Mouse (Mus musculus) thymus, adult 2 months (tissue): ENCODE measurements around the gene 2900026A02Rik. TPM values are rescaled to one million over a fixed set of nuclear protein-coding genes. Genes with fewer than 3 reads are reported as not detected.

Source experiments
- DNase-seq: peaks from one replicate; pipeline ENCODE4 v3.0.0; 2021
- H3K27ac ChIP-seq: fragments of 200-500 bp; 2 replicates; pipeline ENCODE4 v1.5.1; 2012; ENCODE audit warnings: low read length, control low read depth; ENCODE audit not compliant: control insufficient read depth, insufficient read depth
- H3K27me3 ChIP-seq: fragments of 200-500 bp; 2 replicates; pipeline ENCODE4 v1.6.1; 2012; ENCODE audit warnings: mild to moderate bottlenecking, low read length, moderate library complexity, mixed read lengths; ENCODE audit not compliant: control insufficient read depth, insufficient read depth
- H3K36me3 ChIP-seq: fragments of 200-500 bp; 2 replicates; pipeline ENCODE4 v1.6.1; 2012; ENCODE audit warnings: mild to moderate bottlenecking, low read length, moderate library complexity; ENCODE audit not compliant: control insufficient read depth, insufficient read depth
- H3K4me1 ChIP-seq: fragments of 200-500 bp; replicated peaks from 2 replicates; pipeline ENCODE4 v1.6.1; 2012; ENCODE audit warnings: low read length; ENCODE audit not compliant: control insufficient read depth, insufficient read depth
- H3K4me3 ChIP-seq: fragments of 200-500 bp; 2 replicates; pipeline ENCODE4 v1.5.1; 2012; ENCODE audit warnings: mild to moderate bottlenecking, low read length, control low read depth, moderate library complexity; ENCODE audit not compliant: control insufficient read depth, insufficient read depth
- CTCF ChIP-seq: fragments of 200-500 bp; IDR thresholded peaks from 2 replicates; pipeline ENCODE4 v1.5.1; 2012; ENCODE audit warnings: mild to moderate bottlenecking, control low read depth, low read length, moderate library complexity, borderline replicate concordance; ENCODE audit not compliant: control insufficient read depth, poor library complexity, insufficient read depth; ENCODE audit errors: extremely low read depth
- POLR2A ChIP-seq: fragments of 200-500 bp; IDR thresholded peaks from 2 replicates; pipeline ENCODE4 v1.6.1; 2012; ENCODE audit warnings: mild to moderate bottlenecking, low read length, control low read depth, moderate library complexity; ENCODE audit not compliant: control insufficient read depth, poor library complexity, insufficient read depth; ENCODE audit errors: extremely low read depth
- WGBS: fragments of 180-500 bp; shearing (Covaris S2); methylation state at CpG from one replicate; pipeline ENCODE4 v1.1.7; 2018; 5-methylcytosine and 5-hydroxymethylcytosine counted together
- polyA plus RNA-seq: library from polyadenylated mRNA; depleted of rRNA; stranded (reverse); fragments of >200 nt; gene quantifications from 2 replicates; pipeline ENCODE4 v1.2.3, GENCODE M21; 2012

2900026A02Rik gene
- polyA plus RNA-seq, 1 experiment = 6.9 TPM

DNA sequence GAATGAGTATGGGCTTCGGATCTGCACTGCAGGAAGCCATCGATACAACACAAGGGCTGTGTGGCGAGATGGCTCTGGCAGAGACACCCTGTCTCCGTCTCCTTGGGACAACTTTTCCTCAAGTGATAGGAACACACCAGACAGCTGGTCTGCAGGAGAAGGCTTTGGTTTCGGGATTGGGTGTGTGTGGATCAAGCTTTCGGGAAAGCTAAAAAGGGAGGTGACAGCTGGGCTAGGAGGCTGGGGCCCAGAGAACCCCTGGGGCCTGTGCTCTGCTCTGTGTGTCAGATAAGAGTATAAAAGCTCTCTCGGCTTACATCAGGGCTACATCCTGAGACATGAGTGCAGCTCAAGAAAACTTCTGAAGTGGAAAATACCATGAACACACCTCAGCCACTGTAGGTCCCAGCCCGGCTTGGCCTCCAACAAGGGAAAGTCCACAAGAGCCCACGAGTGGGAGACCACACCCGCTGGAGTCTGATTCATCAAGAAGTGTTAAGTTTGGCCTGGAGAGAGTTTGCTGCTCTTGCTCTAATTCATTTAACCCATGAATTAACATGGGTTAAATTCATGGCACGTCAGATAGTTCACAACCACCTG is 112.8 kb downstream of the 2900026A02Rik start:
- H3K27me3 ChIP-seq = no peaks in the 10 kb centered on the region
- H3K4me1 ChIP-seq = 0 out of 2 replicates have a peak, but pooled peaks cover 2% of the 10 kb centered on the region
- TF ChIP-seq CTCF = no peak
- no peak for TF ChIP-seq POLR2A
- no peak for DNase-seq
- H3K36me3 ChIP-seq = no peaks in the 10 kb centered on the region
- H3K4me3 ChIP-seq = no peak overlapping the region
- 91% methylated on average over 11 of the region's 11 CpGs for WGBS
- no peak overlapping the region for H3K27ac ChIP-seq

DNA sequence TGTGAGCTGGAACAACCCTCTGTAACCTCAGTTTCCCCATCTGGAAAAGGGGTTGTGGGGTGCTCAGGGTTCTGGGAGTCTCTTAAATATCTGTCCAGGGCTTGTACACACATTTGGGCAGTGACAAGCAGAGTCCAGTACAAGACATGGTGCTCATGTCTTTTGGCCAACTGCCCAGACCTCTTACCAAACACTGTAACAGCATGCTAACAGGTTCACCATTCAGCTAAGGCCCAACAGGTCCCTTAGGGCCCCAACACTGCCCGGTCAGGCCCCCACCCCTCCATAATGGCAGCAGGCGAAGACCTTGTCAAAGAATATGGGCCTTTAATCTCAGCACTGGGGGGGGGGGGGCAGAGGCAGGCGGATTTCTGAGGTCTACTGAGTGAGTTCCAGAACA is 113.3 kb downstream of the 2900026A02Rik start:
- no peak overlapping the region for H3K4me3 ChIP-seq
- 92% methylated on average over 3 of the region's 3 CpGs for WGBS
- H3K27ac ChIP-seq = no peak overlapping the region
- H3K4me1 ChIP-seq = 0 out of 2 replicates have a peak, but pooled peaks cover 2% of the 10 kb centered on the region
- H3K27me3 ChIP-seq = no peaks in the 10 kb centered on the region
- no peak for TF ChIP-seq POLR2A
- no peak for TF ChIP-seq CTCF
- no peak for DNase-seq
- H3K36me3 ChIP-seq = no peaks in the 10 kb centered on the region

DNA sequence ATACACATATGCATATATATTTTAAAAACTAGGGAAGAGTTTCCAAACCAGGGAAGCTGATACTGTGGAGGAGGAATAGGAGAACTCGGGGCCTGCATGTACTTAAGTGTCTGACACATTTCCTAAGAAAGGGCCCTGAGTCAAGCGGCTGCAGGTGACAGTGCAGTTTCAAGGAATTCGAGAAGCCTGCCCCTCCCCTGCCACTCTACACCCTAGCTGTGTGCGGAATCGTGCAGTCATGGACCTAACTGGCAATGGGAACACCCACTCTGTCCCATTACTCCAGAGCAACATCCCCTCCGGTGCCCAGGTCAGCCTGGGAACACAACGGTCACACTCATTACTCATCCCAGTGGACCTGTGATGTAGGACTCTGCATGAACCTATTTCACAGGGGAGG is 114.4 kb downstream of the 2900026A02Rik start:
- Histone ChIP-seq H3K27me3 (no peaks in the 10 kb centered on the region), H3K36me3 (no peaks in the 10 kb centered on the region), H3K4me3 (no peak overlapping the region), H3K27ac (no peak overlapping the region), H3K4me1 (0 out of 2 replicates have a peak, but pooled peaks cover 2% of the 10 kb centered on the region)
- 87% methylated on average over 7 of the region's 7 CpGs for WGBS
- TF ChIP-seq POLR2A (no peak), CTCF (no peak)
- DNase-seq = no peak

- no peak overlapping the region for H3K27ac ChIP-seq
- DNase-seq = no peak
- no peaks in the 10 kb centered on the region for H3K36me3 ChIP-seq
- no peak overlapping the region for H3K4me3 ChIP-seq
- no peaks in the 10 kb centered on the region for H3K4me1 ChIP-seq
- no peaks in the 10 kb centered on the region for H3K27me3 ChIP-seq
- TF ChIP-seq CTCF (no peak), POLR2A (no peak)
- WGBS = 87% methylated on average over 4 of the region's 4 CpGs
Observed at GRCm38 (mm10) chr5:113105481-113105880, 115.6 kb downstream of the 2900026A02Rik start.

GRCm38 (mm10) chr5:113105035-113105434 is 116.0 kb downstream of the 2900026A02Rik start:
- Histone ChIP-seq H3K27ac (no peak overlapping the region), H3K27me3 (no peaks in the 10 kb centered on the region), H3K4me1 (no peaks in the 10 kb centered on the region), H3K4me3 (no peak overlapping the region), H3K36me3 (no peaks in the 10 kb centered on the region)
- no peak for TF ChIP-seq CTCF
- TF ChIP-seq POLR2A = no peak
- 94% methylated on average over 9 of the region's 9 CpGs for WGBS
- DNase-seq = no peak

DNA sequence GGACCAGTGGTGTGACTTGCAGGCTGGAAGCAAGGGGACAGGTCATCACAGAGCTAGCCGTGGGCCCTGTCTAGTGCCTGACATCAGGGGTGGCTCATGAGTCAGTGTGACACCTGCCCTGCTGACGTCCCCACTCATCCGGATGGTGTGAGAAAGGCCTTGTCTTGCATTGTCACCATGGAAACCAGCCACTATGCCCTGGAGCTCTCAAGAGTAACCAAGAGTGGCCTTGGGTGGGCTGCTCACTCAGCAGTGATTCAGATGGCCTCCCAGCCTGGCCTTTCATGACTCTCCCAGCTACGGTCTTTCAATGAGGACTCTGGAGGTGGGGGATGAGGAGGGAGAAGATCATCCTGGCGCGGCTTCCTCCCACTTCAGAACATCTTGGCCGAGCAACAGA is 118.6 kb downstream of the 2900026A02Rik start:
- DNase-seq = no peak
- Histone ChIP-seq H3K4me3 (no peak overlapping the region), H3K4me1 (no peaks in the 10 kb centered on the region), H3K27me3 (no peaks in the 10 kb centered on the region), H3K36me3 (no peaks in the 10 kb centered on the region), H3K27ac (no peak overlapping the region)
- WGBS = 95% methylated on average over 7 of the region's 7 CpGs
- TF ChIP-seq POLR2A = no peak
- no peak for TF ChIP-seq CTCF

DNA sequence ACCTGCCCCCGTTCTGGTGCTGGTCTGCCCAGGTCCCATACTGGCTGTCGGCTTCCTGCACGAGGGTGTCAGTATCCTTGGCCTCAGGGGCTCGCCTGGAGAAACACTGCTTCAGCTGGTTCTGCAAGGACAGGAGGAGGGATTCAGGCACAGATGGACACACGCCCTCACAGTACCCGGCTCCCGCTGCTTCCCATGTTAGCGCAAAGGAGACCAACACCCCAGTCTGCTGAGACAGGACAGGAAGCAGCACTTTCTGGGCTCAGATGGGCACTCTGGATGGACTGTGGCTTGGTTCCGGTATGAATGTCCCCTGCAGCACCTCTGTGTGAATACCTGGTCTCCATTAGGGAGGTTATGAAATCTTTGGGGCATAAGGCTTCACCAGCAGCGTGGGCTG is 119.6 kb downstream of the 2900026A02Rik start:
- Histone ChIP-seq H3K27ac (no peak overlapping the region), H3K4me1 (no peaks in the 10 kb centered on the region), H3K36me3 (no peaks in the 10 kb centered on the region), H3K4me3 (no peak overlapping the region), H3K27me3 (no peaks in the 10 kb centered on the region)
- WGBS = 96% methylated on average over 10 of the region's 10 CpGs
- no peak for DNase-seq
- TF ChIP-seq POLR2A (no peak), CTCF (no peak)
